Mouse (Mus musculus) left cerebral cortex, postnatal 10 days (tissue): ENCODE results near the gene Gpr6. TPM values are rescaled to one million over a fixed set of nuclear protein-coding genes. Genes with fewer than 3 reads are reported as not detected.

Experiments used
- DNase-seq, 2 experiments: peaks; one replicate each; pipeline ENCODE4 v3.0.0; 2021 to 2022; ENCODE audit warnings: low spot score in 2 of 2, mixed read lengths in 1 of 2; ENCODE audit errors: extremely low spot score in 1 of 2
- intact Hi-C: fragments of 180-260 bp; cut with DNase I; formaldehyde crosslinking; loops from one replicate; pipeline ENCODE4 v1.15.1; 2025
- total RNA-seq, 2 experiments: library from RNA; stranded (reverse); gene quantifications; 2 replicates each; pipeline ENCODE4 v1.2.3; 2021

Gpr6 gene
- 10 to 100 TPM; 16.2 to 17.3 TPM for total RNA-seq

DNA sequence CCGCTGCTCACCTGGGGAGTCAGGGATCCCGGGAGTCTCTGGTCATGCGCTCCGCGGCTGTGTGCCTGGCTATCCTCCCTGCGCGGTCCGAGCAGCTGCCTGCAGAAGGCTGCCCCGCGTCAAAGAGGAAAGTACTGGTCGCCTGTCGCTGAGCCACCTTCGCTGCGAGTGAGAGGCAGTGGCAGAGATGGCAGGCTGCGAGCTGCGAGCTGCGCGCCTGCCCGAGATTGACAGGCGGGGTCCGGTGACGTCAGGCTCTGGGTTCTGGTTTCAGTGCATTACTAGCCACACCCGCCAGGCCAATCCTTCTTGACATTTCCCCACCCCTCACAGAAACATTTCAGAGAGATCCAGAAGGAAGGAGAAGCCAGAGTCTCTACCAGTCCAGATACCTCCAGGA, at the start of gene Gpr6:
Gene Gpr6 (minus strand): TSS at position 170 of the 400 bp plus-strand sequence.
- DNase-seq = peak; percentile 60 to 70
- intact Hi-C loops = loop anchor here (5.0 kb wide), 1 partner anchor 75 kb away; no protein-coding TSS in a partner anchor

DNA sequence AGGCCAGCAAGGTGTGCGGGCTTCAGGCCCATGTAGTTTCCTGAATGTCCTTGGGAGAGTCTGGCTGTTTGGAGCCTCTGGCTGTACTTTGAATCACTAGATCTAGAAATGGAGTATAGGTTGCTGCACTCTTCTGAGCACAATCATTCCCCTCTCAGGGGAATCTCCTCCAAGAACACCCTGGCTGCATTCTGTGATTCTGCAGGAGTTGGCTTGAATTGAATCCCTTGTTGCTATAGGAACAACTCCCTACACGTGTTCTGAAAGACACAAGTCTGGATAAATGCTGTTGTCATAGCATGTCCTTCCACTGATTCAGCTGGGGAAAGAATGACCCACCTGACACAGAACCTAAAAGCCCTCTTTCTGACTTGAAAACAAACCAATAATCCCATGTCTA, 28.0 kb upstream of the Gpr6 start:
- intact Hi-C loops = no loop called here
- DNase-seq = peak in 1 of 2 experiments; percentile 11

DNA sequence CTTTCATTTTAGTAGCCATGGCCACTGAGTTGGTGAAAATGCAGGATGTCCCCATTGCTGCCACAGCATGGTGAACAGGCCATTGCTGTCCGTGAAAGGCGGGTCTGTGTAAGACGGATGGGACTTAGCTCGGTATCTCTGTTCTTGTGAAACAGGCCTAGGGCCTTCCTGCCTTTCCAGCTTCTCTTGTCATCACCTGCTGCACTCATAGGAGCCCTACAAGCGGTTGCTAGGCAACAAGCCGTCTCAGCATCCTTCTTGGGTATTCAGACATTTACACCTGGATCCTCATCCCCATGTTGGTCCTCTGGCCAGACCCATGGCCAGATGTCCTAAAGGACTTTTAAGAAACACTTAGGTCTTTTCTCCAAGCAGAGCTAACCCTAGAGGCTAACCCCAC, 26.1 kb upstream of the Gpr6 start:
- DNase-seq = peak in 1 of 2 experiments; percentile 20
- intact Hi-C loops = no loop called here

DNA sequence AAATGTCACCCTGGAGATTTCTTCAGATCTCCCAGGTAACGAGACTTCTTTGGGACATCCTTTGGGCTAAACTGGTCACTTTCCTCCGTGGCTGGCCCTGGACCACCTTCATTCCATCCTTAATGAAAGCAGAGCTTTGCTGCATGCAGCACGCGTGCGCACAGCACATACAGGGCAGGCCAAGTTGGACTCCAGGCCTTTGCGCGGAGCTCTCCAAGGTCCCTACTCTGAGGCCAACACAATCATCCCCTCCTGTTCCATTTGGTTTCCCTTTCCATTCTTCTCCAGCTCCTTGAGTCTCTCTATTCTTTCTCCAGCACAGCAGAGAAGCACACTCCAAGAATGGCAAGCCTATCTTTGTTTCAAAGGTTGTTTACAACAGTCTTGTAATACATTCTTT, 16.8 kb upstream of the Gpr6 start:
- intact Hi-C loops = no loop called here
- no peak for DNase-seq

DNA sequence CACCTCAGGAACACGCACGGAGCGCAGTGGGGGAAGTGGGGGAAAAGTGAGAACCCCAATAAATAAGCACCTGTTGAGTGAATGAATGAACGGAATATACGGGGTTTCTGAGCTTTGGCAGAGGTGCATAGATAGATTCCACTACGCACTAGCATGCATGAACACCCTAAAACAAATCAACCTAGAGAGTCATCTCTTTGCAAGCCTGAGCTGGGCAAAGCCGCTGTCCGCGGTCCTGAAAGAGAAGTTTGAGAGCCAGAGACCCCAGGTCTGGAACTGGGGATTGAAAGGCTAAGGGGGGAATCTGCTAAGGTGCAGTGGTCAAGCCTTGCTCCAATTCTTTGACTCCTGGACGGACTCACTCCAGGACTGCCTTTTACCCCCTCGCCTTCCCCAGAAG, 389 bp downstream of the Gpr6 start:
- intact Hi-C loops = loop anchor here (5.0 kb wide), 1 partner anchor 76 kb away; no protein-coding TSS in a partner anchor

DNA sequence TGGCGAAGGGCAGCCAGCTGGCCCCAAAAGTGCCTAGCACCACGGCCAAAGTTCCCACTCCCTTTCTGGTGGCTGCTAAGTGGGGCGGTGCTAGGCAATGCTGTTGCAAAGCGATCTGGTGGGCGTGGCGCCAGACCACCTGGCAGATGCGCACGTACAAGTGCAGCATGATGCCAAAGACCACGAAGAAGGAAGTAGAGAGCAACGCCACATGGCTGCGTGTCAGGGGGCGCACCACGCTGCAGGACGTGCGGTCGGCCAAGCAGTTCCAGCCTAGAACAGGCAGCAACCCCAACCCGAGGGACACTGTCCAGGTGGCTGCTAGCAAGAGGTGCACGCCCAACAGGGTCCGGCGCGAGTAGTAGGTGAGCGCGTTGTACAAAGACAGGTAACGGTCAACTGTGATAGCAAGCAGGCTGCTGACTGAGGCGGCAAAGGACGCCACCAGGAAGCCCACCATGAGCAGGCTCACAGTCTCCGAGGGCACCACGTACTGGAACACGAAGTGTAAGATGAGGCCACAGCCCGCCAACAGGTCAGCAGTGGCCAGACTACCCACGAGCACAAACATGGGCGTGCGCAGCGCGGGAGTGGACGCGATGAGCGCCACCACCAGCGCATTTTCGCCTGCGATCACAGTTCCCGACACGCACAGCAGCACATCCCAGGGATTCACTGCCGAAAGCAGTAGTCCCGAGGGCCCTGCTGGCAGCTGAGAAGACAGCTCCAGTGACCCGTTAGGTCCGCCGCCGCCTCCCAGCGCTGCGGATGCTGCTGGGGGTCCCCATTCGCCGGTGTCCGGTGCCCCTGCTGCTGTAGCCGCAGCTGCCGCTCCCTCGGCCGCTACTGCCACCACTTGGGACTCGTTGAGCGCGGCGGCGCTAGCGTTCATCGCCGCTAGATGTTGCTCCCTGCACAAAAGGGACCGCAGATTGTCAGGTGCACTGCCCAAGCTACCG, 1.1 kb downstream of the Gpr6 start:
- intact Hi-C loops = loop anchor here (5.0 kb wide), 1 partner anchor 76 kb away; no protein-coding TSS in a partner anchor
- peak; percentile 21 to 56 for DNase-seq

More for the DNA sequence above, 389 bp downstream of the Gpr6 start:
- DNase-seq = no peak

DNA sequence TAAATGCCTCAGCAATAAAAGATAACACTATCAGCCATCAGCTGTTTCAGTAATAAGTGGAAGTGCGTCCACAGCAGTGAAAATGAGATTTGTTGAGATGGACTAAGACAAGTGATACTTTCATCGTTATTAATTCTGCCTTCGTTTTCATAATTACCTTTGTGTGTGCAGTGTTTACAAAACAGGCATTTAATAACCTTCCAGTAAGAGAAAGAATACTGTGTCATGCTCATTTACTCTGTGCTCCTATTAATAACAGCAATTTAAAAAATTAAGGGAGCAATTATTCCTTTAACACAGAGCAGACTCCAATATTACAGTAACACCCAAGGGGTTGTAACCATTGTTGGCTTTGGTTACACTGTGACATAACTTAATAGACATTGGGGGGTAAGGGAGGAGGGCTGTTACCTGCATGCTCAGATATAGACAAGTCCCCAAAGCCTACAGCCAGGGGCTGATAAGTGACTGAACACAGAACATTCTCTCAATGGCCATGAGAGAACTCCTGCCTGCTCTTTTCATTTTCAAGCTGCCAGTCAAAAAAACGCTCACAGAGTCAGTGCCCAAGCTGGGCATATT, 11.7 kb downstream of the Gpr6 start:
- DNase-seq = no peak
- intact Hi-C loops = no loop called here

DNA sequence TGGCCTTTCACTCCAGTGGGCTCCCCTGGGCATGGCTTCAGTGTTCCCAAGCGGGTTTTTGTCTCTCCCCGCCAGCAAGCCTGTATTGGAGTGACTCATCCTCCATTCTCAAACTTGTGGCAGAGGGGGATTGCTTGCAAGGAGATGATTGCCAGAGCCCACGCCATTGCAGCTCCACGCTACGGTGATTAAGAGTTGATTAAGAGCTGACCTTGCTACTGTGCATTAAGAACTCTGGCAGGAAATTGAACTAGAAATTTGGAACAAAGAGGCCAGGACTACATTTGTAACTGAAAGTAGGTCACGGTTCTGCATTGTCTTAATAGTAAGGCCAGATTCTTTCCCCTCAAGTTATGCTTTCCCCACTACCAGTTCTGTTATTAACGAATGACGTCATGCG, 16.5 kb downstream of the Gpr6 start:
- intact Hi-C loops = no loop called here
- DNase-seq = no peak

DNA sequence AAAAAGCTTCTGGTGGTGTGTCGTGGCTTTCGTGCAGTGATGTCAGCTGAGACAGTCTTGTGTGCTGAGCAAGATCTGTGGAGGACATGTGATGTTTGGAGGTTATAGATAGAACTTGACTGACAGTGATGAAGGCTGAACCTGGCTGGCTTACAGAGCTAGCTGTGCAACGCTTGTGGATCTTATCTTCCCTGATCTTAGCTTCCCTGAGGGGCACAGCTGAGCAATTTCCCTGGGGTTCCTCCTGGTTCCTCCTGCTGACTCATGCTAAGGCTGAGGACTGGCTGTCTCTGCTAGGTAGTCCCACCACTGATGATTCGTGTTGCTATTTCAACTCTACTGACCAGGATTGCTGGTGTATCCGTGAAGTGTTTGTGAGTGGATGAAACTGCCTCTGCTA, 18.1 kb downstream of the Gpr6 start:
- intact Hi-C loops = no loop called here
- DNase-seq = no peak

DNA sequence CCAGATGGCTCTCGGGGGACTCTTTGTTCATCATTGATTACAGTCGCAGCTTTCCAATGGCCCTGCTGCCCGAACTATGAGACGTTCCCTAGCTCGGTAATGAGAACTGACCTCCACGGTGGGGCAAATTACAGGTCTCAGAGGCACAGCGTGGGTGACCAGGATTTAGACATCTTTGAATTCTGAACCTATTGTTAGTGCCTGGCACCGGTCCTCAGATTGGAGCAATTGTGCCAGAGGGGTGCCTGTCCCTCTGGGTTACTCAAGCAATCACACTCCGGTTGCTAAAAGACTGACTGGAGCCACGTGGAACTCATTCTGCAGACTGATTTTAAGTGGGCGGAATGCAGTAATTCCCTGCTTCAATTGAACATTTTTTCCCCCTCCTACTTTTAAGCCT, 29.8 kb downstream of the Gpr6 start:
- intact Hi-C loops = no loop called here
- DNase-seq = no peak

DNA sequence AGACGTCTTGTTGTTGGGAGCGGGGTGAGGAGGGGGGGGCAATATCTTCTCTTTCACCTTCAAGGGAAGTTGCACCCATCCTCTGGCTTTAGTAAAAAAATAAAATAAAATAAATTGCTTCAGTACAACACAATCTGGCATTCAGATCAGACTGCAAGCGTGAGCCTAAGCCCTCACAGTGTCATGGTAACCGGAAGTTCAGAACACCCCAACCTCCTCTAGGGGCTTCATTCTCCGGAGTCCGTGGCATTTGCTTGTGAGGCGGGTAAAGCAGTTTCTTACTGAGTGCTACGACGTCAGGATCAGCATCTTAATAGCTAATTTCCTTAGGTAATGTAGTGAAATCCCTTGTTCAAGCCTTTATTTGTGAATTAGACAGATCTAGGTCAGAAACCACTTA, 30.6 kb downstream of the Gpr6 start:
- no peak for DNase-seq
- intact Hi-C loops = no loop called here

DNA sequence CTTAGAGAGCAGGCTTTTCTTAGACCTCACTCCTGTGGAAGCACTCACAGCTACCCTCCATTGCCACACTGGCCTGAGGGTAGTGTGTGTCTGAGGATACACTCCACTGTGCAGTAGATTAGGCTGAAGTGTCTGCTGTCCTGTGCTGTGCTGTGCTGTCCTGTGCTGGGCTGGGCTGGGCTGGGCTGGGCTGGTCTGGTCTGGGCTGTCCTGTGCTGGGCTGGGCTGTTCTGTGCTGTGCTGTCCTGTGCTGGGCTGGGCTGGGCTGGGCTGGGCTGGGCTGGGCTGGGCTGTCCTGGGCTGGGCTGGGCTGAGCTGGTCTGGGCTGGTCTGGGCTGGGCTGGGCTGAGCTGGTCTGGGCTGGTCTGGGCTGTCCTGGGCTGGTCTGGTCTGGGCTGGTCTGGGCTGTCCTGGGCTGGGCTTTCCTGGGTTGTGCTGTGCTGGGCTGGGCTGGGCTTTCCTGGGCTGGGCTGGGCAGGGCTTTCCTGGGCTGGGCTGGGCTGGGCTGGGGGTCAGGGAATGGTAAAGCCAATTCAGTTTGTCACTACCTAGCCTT, 31.5 kb downstream of the Gpr6 start:
- intact Hi-C loops = no loop called here
- no peak for DNase-seq

DNA sequence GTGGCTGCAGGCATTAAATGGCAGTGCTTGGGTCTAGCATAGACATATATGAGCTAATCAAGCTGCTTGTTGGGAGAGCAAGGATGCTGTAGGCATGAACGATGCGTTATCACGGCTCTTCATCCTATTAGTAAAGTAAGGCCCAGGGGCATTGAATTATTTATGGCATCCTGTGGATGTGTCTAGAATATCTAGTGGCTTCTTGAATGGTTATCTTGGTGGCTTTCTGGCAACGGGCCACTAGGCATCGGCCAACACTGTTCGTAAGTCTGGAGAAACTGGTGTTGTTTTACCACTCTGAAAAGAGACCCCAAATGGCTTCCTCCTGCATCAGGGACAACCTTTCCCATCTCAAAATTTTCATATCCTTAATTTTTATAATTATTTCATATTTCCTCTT, 33.6 kb downstream of the Gpr6 start:
- intact Hi-C loops = no loop called here
- no peak for DNase-seq

DNA sequence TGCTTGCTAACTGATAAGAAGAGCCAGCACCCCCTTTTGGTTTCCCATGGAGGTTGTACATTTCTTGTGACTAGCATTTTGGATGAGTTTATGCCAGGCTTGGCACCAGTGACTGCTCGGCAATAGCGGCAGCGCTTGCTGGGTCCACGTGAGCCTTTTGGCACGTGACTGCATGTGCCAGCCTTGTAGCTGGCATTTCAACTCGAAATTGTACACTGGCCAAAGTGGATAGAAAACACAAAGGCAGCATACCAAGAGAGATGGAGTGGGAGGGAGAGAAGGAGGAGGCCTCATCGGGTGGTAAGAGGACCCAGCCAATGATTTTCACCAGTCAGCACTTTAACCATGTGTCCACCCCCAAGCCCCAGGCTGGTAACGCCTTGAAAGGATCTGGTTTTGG, 34.4 kb downstream of the Gpr6 start:
- peak; percentile 55 to 61 for DNase-seq
- intact Hi-C loops = no loop called here

DNA sequence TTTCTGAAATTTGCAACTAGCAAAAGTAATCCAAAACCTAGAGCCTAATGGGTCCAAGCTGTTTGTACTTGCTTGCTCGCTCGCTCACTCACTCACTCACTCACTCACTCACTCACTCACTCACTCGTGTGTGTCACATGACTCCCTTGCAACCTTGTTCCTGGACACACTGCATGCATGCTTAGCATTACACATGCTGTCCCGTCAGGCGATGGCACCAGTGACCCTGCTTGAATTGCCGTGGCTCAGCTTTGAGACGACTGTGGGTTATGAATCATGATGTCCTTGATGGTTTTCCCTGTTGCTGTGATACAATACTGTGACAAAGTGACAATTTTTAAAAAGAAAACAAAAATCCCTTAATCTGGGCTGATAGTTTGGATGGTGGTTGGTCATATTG, 39.3 kb downstream of the Gpr6 start:
- no peak for DNase-seq
- intact Hi-C loops = no loop called here

DNA sequence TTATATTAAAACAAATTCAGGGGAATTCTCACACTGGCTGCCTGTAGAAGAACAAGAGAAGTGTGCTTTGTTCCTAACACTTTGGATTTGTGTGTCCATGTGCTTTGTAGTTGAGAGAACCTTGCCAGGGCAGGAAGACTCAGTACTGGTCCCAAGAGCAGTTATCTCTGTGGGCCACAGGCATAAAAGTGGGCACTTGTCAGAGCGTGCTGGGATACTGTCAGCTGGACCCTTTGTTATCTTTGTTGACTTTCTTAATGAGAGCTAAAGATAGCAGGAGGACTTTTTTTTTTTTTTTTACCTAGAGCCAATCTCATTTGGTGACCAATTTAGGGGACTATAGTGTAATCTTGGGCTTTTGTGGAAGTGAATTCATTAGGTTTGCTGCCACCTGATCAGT, 47.2 kb downstream of the Gpr6 start:
- intact Hi-C loops = no loop called here
- no peak for DNase-seq

DNA sequence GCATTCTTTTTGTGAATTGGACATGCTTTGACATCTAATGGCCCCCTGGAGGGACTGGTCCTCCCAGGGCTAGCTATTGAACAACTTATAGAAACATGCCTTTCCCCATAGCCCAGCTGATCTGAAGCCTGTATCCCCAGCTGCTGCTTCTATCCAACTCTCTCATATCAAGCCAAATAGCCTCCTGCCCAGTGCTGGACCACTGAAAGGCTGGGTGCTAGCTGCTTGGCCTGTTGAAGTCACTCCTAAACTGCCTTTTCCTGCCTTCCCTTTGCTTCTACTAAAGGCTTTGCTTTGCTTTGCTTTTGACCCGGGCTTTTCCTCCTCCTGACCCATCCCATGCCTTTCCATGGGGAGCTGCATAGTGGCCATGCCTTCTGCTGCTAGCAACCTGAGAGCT, 47.7 kb downstream of the Gpr6 start:
- intact Hi-C loops = no loop called here
- DNase-seq = no peak

DNA sequence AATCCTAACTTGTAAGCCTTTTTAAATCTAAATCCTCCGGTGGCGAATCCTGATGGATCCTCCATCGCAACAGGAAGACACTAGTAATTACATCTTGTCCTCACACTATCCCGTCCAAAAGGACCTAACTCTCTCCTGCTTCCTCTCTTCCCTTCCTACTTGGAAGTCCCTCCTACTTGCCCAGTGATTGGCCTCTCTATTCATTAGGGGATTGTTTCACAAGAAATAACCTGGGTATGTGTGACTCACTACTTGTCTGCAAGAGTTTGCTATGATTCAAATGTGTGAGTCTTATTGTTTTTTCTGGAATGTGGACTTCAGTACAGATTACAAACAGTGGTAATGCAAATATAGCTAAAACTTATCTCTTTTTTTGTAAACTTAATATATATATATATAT, 49.9 kb downstream of the Gpr6 start:
- intact Hi-C loops = no loop called here
- DNase-seq = no peak
